Mouse (Mus musculus) frontal cortex, postnatal 14 days (tissue): ENCODE measurements around the gene Anxa4.

Experiments
- DNase-seq, 2 experiments: peaks; one replicate each; pipeline ENCODE4 v3.0.0; 2022; ENCODE audit warnings: low spot score in 2 of 2

Anxa4 gene

DNA sequence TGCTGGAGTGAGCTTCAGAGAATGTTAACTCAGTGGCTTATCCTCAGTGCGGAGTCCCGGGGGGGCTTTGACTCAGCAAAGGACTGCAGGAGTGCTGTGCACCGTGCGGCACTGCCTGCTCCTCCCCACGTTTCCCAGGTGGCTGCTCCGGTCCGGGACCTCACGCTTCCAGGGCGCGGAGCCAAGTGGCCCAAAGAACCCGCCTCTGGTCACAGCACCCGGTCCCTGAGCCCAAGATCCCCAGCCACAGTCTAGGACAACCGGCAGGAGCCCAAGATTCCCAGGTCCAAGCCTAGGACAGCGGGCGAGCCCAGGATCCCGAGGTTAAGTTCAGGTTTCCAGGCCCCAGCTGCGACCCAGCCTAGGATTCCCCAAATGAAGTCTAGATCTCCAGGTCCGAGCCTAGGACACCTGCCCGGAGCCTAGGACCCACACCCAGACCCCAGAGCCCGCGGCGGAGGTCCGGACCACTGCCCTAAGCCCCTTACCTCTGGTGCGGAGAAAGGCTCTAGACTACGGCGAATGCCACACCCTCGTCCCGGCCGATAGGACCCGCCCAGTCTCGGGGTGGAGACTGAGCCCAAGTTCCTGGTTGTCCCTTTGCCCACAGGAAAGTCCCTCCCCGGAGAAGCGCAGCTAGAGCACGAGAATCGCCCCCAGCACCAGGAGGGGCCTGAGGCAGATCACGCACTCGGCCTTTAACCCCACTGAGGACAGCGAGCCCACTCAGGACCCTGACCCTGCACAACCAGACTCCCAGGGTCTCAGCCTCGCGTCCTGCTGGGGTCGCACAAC, at the start of gene Anxa4:
Anxa4 (minus strand) TSS at position 564 of the 795 bp plus-strand sequence.
- no peak for DNase-seq

DNA sequence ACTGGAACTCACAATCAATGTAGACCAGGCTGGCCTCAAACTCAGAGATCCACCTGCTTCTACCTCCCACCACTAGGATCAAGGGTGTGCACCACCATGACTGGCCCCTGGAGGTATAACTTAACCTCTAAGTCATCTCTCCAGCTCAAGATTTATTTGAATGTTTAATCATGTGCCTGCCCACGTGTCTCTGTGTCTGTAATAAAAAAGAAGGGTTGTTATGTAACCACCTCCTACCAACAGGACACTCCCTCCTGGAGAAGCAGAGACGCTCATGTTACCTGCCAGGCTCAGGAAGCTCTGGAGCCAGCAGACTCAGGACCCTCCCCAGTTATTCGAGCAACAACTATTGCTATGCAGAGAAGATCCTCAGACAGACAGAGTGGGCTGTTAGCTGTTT, 48.6 kb upstream of the Anxa4 start:
- DNase-seq, result no peak

- DNase-seq, result no peak
Observed at GRCm38 (mm10) chr6:86839089-86839488, 45.7 kb upstream of the Anxa4 start.

DNA sequence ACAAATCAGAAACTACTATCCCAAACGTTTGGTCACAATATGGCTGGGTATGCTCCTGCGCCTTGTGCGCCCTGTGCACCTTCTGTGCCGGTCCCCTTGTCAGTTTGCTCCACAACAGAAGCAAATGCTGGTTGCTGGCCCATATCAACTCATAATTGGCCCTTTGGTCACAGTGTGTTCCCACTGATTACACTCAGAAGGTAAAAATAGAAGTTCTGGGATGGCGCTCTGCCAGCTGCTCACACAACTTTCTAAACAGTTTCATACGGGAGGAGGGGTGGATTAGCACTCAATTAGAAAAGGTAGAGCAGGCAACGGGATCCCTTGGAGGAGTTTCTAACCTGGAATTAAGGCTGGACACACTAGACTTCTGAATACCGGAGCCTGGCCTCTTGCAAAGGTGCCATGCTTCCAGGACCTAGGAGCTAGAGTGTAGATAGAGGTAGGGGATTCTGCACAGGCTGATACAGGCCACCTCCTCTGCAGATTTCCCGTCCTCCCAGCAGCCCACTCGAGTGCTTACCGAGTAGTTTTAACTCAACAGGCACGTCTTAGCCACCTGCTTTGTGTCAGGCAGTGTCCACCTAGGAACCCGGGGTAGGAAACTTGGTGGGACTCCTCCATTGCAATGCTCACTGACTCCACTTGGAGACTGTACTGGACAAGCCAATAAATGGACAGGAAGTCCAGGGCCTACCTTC, 39.6 kb upstream of the Anxa4 start:
- no peak for DNase-seq

DNA sequence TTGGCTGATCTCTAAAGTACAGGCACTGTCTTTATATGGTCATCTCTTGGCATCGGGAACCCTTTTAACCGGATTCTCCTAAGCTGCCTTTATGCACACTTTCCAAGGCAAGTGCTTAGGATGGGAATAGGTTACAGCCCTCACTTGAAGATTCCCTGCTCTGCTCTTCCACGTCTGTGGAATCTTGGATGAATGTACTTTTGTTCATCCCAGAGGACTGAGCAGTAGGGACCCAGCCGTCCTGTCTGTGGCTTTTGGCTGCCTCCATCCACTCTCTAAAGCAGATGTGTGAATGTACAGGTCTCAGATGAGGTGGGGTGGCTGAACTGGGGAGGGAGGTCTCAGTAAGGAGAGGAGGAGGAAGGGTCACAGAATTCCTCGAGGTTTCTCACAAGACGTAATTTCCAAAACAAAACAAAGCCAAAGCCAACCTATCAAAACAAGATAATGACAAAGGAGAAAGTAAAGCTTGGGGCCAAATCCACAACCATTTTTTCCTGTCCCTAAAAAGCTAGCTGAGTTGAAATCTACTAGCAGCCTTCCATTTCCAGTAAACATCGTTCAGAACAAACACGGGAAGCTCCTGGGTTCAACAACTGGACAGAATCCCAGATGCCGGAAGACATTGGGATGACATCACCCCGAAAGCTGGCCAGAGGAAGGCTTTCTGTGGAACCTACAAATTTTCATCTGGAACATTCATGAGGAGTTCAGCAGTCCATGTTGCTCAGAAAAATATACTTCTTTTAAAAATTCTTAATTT, 37.5 kb upstream of the Anxa4 start:
- DNase-seq, result no peak

DNA sequence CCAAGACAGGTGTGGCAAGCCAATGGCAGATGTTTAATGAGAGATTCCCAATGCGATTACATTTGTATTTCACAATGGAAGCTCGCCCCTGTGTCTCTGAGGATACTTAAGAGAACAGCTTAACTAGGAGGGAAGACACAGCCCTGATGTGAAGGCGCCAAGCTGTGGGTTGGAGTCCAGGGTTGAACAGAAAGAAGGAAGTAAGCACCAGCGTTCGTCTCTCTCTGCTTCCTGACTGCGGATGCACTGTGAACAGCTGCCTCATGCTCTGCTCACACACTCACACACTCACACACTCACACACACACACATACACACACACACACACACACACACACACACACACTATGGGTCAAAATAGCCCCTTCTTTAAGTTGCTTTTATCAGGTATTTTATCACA, 36.4 kb upstream of the Anxa4 start:
- no peak for DNase-seq

- no peak for DNase-seq
Observed at GRCm38 (mm10) chr6:86827432-86827831, 34.0 kb upstream of the Anxa4 start.

GRCm38 (mm10) chr6:86824401-86824800, 31.0 kb upstream of the Anxa4 start:
- no peak for DNase-seq

- no peak for DNase-seq
Observed at GRCm38 (mm10) chr6:86823824-86824223, 30.4 kb upstream of the Anxa4 start.

DNA sequence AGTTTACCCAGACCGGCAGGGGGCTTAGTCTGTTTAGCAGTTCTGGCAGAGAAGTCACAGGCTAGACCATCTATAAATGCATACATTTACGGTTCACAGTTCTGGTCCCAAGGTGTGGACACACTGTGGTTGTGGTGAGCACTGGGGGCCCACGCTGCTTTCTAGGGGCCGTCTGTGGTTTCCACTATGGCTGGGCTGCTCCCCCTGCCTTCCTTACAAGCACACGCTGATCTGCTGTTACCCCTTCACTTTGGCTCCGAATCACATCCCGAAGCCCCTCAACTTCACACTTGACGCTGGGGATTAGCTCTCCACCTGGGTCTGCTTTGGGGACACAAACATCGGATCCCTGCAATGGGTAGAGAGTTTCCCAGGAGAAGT, 29.7 kb upstream of the Anxa4 start:
- DNase-seq, result no peak

- peak; percentile 65 to 71 for DNase-seq
Observed at GRCm38 (mm10) chr6:86822285-86823050, 29.1 kb upstream of the Anxa4 start.

- no peak for DNase-seq
Observed at GRCm38 (mm10) chr6:86820690-86821089, 27.3 kb upstream of the Anxa4 start.

DNA sequence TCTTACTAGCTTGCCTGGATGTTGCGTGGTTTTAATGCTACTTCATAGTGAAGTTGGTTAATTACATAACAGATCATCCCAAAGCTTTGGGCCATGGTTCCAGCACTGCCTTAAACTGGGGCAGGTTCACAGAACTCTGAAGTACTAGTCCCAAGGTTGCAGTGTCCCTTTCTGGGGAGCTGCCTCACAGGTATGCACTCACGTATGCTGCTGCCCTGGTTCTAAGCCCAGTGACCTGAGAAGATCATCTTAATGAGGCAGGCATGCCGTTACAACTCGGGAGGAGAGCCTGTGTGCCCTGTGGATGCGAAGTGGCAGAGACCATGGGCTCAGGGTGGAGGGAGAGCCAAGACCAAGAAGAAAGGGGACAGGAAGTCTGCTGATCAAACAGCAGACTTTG, 26.5 kb upstream of the Anxa4 start:
- DNase-seq, result no peak

DNA sequence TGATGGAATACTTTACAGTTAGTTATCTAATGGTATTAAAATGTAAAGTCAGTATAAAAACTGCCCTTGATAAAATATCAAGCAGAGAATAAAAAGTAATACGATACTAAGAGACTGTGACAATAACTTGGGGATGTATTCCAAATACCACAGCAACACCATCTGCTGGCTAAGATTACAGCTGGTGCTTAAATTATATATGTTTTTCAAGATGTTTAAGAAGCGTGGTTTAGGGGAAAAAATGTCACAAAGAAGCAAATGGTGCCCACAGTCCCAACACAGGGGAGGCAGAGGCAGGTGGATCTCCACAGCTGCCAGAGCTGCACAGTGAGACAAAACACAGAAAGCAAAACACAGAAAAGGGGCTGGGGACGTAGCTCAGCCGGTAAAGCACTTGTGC, 25.5 kb upstream of the Anxa4 start:
- DNase-seq, result no peak

GRCm38 (mm10) chr6:86816586-86816985, 23.2 kb upstream of the Anxa4 start:
- DNase-seq, result no peak

GRCm38 (mm10) chr6:86815436-86815835, 22.1 kb upstream of the Anxa4 start:
- DNase-seq, result no peak

GRCm38 (mm10) chr6:86814926-86815325, 21.5 kb upstream of the Anxa4 start:
- no peak for DNase-seq

DNA sequence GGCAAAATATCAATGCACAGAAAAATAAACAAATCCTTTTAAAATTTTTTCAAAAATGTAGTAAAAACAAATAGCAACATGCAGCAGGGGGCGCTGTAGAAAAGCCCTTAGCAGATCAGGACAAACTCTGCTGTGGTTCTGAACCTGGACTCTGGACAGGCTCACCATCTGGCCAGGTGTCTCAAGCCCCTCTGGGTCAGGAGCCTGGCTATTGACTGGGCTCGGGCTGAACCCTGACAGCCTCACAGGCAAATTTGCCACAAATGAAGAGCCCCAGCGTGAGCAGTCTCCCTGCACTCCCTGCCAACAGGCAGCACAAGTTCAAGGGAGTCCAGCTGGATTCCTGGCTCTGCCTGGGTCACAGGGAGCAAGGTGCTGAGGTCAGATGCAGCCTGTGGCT, 20.0 kb upstream of the Anxa4 start:
- peak in 1 of 2 experiments; percentile 35 for DNase-seq

- DNase-seq, result no peak
Observed at GRCm38 (mm10) chr6:86812919-86813318, 19.5 kb upstream of the Anxa4 start.

DNA sequence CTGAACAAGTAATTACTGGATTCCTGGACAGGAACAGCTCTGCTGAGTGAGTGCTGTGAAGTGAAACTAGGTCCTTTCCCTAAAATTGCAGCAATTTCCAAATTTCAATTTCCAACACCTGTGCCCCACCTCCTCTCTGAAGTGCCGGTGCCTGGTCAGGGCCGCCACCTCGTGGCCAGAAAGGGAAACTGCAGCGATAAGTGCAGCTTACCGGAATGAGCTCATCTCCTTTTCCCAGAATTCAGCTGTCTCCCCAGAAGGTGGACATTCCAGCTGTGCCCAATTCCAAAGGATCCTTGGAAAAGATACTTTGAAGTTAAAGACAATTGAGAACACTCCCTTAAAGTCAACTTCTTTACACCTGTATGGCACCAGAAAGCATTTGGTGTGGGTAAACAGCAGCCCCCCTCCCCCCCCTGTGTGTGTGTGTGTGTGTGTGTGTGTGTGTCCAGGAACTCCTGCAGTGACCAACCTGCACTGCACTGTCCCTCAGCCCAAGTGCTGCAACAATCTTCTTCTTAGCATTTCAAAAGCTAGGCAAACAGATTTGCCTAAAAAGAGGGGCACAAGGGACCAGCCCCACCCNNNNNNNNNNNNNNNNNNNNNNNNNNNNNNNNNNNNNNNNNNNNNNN, 13.2 kb upstream of the Anxa4 start:
- DNase-seq, result peak; percentile 49 to 79

- DNase-seq, result no peak
Observed at GRCm38 (mm10) chr6:86804646-86805045, 11.3 kb upstream of the Anxa4 start.
